Mouse (Mus musculus) heart, adult 9 months (tissue): Measurements from ENCODE around the gene 1600015I10Rik.
A peak's percentile ranks its signal among the peaks of the same experiment; 100 is the strongest.
"Not testable (repeated sequence)": the region's sequence is repeated elsewhere in the genome, so short reads cannot be mapped to it uniquely, and the experiment has no call there.

Source experiments
- DNase-seq, 2 experiments: peaks; one replicate each; pipeline ENCODE4 v3.0.0; 2022; ENCODE audit warnings: low spot score in 2 of 2

Gene 1600015I10Rik

GRCm38 (mm10) chr6:48929595-48929994, at the start of gene 1600015I10Rik:
1600015I10Rik (plus strand) TSS chr6:48929895.
- DNase-seq = no peak

- DNase-seq = no peak
Observed at GRCm38 (mm10) chr6:48894203-48894602, 35.5 kb upstream of the 1600015I10Rik start.

- no peak for DNase-seq
Observed at GRCm38 (mm10) chr6:48894938-48895818, 34.5 kb upstream of the 1600015I10Rik start.

- no peak for DNase-seq
Observed at GRCm38 (mm10) chr6:48895941-48896340, 33.8 kb upstream of the 1600015I10Rik start.

GRCm38 (mm10) chr6:48896956-48897355, 32.7 kb upstream of the 1600015I10Rik start:
- no peak for DNase-seq

GRCm38 (mm10) chr6:48901316-48901715, 28.4 kb upstream of the 1600015I10Rik start:
- not testable (repeated sequence) for DNase-seq

- no peak for DNase-seq
Observed at GRCm38 (mm10) chr6:48902511-48903406, 26.9 kb upstream of the 1600015I10Rik start.

- DNase-seq = no peak
Observed at GRCm38 (mm10) chr6:48903437-48903836, 26.3 kb upstream of the 1600015I10Rik start.

GRCm38 (mm10) chr6:48905606-48906005, 24.1 kb upstream of the 1600015I10Rik start:
- no peak for DNase-seq

- no peak for DNase-seq
Observed at GRCm38 (mm10) chr6:48906371-48906770, 23.3 kb upstream of the 1600015I10Rik start.

- DNase-seq = no peak
Observed at GRCm38 (mm10) chr6:48909229-48909628, 20.5 kb upstream of the 1600015I10Rik start.

GRCm38 (mm10) chr6:48912033-48912432, 17.7 kb upstream of the 1600015I10Rik start:
- no peak for DNase-seq

GRCm38 (mm10) chr6:48913587-48913986, 16.1 kb upstream of the 1600015I10Rik start:
- no peak for DNase-seq

GRCm38 (mm10) chr6:48949596-48949995, 19.9 kb downstream of the 1600015I10Rik start:
- no peak for DNase-seq

GRCm38 (mm10) chr6:48950676-48951075, 21.0 kb downstream of the 1600015I10Rik start:
- no peak for DNase-seq

- no peak for DNase-seq
Observed at GRCm38 (mm10) chr6:48951630-48952029, 21.9 kb downstream of the 1600015I10Rik start.

GRCm38 (mm10) chr6:48953220-48953619, 23.5 kb downstream of the 1600015I10Rik start:
- DNase-seq = no peak

GRCm38 (mm10) chr6:48954211-48954610, 24.5 kb downstream of the 1600015I10Rik start:
- no peak for DNase-seq

GRCm38 (mm10) chr6:48954946-48955345, 25.3 kb downstream of the 1600015I10Rik start:
- peak in 1 of 2 experiments; percentile 26 for DNase-seq

- no peak for DNase-seq
Observed at GRCm38 (mm10) chr6:48956785-48957184, 27.1 kb downstream of the 1600015I10Rik start.

- DNase-seq = no peak
Observed at GRCm38 (mm10) chr6:48958053-48958452, 28.4 kb downstream of the 1600015I10Rik start.

GRCm38 (mm10) chr6:48959151-48959550, 29.5 kb downstream of the 1600015I10Rik start:
- DNase-seq = not testable (repeated sequence)
